Mouse (Mus musculus) thymus, postnatal 0 days (tissue): ENCODE results near the gene Enpp1. TPM values are rescaled to one million over a fixed set of nuclear protein-coding genes. Genes with fewer than 3 reads are reported as not detected.
A peak's percentile ranks its signal among the peaks of the same experiment; 100 is the strongest.
"Not testable (repeated sequence)": the region's sequence is repeated elsewhere in the genome, so short reads cannot be mapped to it uniquely, and the experiment has no call there.

ENCODE experiments used
- DNase-seq: peaks from one replicate; pipeline ENCODE4 v3.0.0-alpha.2; 2015; ENCODE audit warnings: low spot score
- polyA plus RNA-seq: library from polyadenylated mRNA; unstranded; fragments of >200 nt; fragmentation: Nextera tagmentation; extraction: Ambion mirVana; gene quantifications from 2 replicates; pipeline ENCODE4 v1.2.1, GENCODE M21; 2015

Gene Enpp1
- polyA plus RNA-seq, 1 experiment from 2014 or later, result 1.1 TPM

GRCm38 (mm10) chr10:24638306-24639070, 73.5 kb downstream of the Enpp1 start:
- no peak for DNase-seq

- no peak for DNase-seq
Measured at GRCm38 (mm10) chr10:24636986-24637385, 75.0 kb downstream of the Enpp1 start.

GRCm38 (mm10) chr10:24635884-24636283, 76.1 kb downstream of the Enpp1 start:
- DNase-seq, result peak; percentile 70

- peak; percentile 39 for DNase-seq
Measured at GRCm38 (mm10) chr10:24635331-24635815, 76.6 kb downstream of the Enpp1 start.

- no peak for DNase-seq
Measured at GRCm38 (mm10) chr10:24634288-24634687, 77.7 kb downstream of the Enpp1 start.

GRCm38 (mm10) chr10:24631122-24631521, 80.8 kb downstream of the Enpp1 start:
- DNase-seq, result no peak

GRCm38 (mm10) chr10:24630469-24631081, 81.4 kb downstream of the Enpp1 start:
- peak; percentile 74 for DNase-seq

GRCm38 (mm10) chr10:24629086-24629720, 82.8 kb downstream of the Enpp1 start:
- no peak for DNase-seq

- DNase-seq, result no peak
Measured at GRCm38 (mm10) chr10:24628466-24628865, 83.5 kb downstream of the Enpp1 start.

- no peak for DNase-seq
Measured at GRCm38 (mm10) chr10:24627262-24627661, 84.7 kb downstream of the Enpp1 start.

GRCm38 (mm10) chr10:24625060-24625701, 86.8 kb downstream of the Enpp1 start:
- peak; percentile 84 for DNase-seq

GRCm38 (mm10) chr10:24622586-24622985, 89.4 kb downstream of the Enpp1 start:
- DNase-seq, result peak; percentile 77

GRCm38 (mm10) chr10:24621572-24621971, 90.4 kb downstream of the Enpp1 start:
- DNase-seq, result peak; percentile 51

GRCm38 (mm10) chr10:24616572-24616971, 95.4 kb downstream of the Enpp1 start:
- DNase-seq, result not testable (repeated sequence)

GRCm38 (mm10) chr10:24615799-24616198, 96.2 kb downstream of the Enpp1 start:
- DNase-seq, result no peak

- no peak for DNase-seq
Measured at GRCm38 (mm10) chr10:24614726-24615125, 97.2 kb downstream of the Enpp1 start.

GRCm38 (mm10) chr10:24609766-24610165, 102.2 kb downstream of the Enpp1 start:
- DNase-seq, result no peak

GRCm38 (mm10) chr10:24609146-24609545, 102.8 kb downstream of the Enpp1 start:
- DNase-seq, result no peak

- no peak for DNase-seq
Measured at GRCm38 (mm10) chr10:24603727-24604126, 108.2 kb downstream of the Enpp1 start.

- no peak for DNase-seq
Measured at GRCm38 (mm10) chr10:24603035-24603434, 108.9 kb downstream of the Enpp1 start.

- no peak for DNase-seq
Measured at GRCm38 (mm10) chr10:24599802-24600201, 112.2 kb downstream of the Enpp1 start.

- no peak for DNase-seq
Measured at GRCm38 (mm10) chr10:24598693-24599092, 113.3 kb downstream of the Enpp1 start.
